Mouse (Mus musculus) hematopoietic stem cell, adult 5-6 weeks (primary cell): ENCODE measurements around the gene Hoxc6. TPM values are rescaled to one million over a fixed set of nuclear protein-coding genes. Genes with fewer than 3 reads are reported as not detected.
A peak's percentile ranks its signal among the peaks of the same experiment; 100 is the strongest.

ENCODE experiments used
- ATAC-seq, 2 experiments: fragments of 125-278 bp in 1 of 2; replicated peaks in 1 of 2; 2 replicates each; pipeline ENCODE4 v1.8.0; 2016 to 2017; ENCODE audit warnings: inconsistent platforms in 2 of 2, mild to moderate bottlenecking in 2 of 2, moderate number of reproducible peaks in 2 of 2, low read depth in 1 of 2, moderate TSS enrichment in 1 of 2; ENCODE audit not compliant: low FRiP score in 2 of 2, poor library complexity in 2 of 2, severe bottlenecking in 2 of 2, insufficient read depth in 1 of 2, low TSS enrichment in 1 of 2
- total RNA-seq: library from RNA; stranded (forward); fragments of 172-1452, 232-1000 nt; gene quantifications from 2 replicates; pipeline ENCODE4 v1.2.3, GENCODE M21; 2017

Gene Hoxc6
- total RNA-seq, 1 experiment from 2014 or later, result not detected

GRCm38 (mm10) chr15:103020899-103021418 is 22.9 kb downstream of the Hoxc6 start:
- no peak for ATAC-seq

GRCm38 (mm10) chr15:103021544-103021943 is 23.5 kb downstream of the Hoxc6 start:
- no peak for ATAC-seq

GRCm38 (mm10) chr15:103024131-103024530 is 26.1 kb downstream of the Hoxc6 start:
- ATAC-seq, result no peak

- no peak for ATAC-seq
Measured at GRCm38 (mm10) chr15:103027266-103028235, 29.5 kb downstream of the Hoxc6 start.

- ATAC-seq, result no peak
Measured at GRCm38 (mm10) chr15:103028916-103029512, 31.0 kb downstream of the Hoxc6 start.

GRCm38 (mm10) chr15:103030142-103030541 is 32.1 kb downstream of the Hoxc6 start:
- no peak for ATAC-seq

GRCm38 (mm10) chr15:103032167-103032566 is 34.1 kb downstream of the Hoxc6 start:
- ATAC-seq, result no peak

- no peak for ATAC-seq
Measured at GRCm38 (mm10) chr15:103032646-103033575, 34.9 kb downstream of the Hoxc6 start.

- peak; percentile 36 to 47; a peak in 2 of 4 replicates for ATAC-seq
Measured at GRCm38 (mm10) chr15:103034043-103034806, 36.2 kb downstream of the Hoxc6 start.

GRCm38 (mm10) chr15:103034807-103035547 is 36.9 kb downstream of the Hoxc6 start:
- ATAC-seq, result no peak

- ATAC-seq, result no peak
Measured at GRCm38 (mm10) chr15:103035548-103035881, 37.5 kb downstream of the Hoxc6 start.

- no peak for ATAC-seq
Measured at GRCm38 (mm10) chr15:103037579-103037978, 39.5 kb downstream of the Hoxc6 start.

GRCm38 (mm10) chr15:103038701-103039480 is 40.8 kb downstream of the Hoxc6 start:
- ATAC-seq, result no peak

GRCm38 (mm10) chr15:103039609-103040008 is 41.6 kb downstream of the Hoxc6 start:
- no peak for ATAC-seq

- ATAC-seq, result no peak
Measured at GRCm38 (mm10) chr15:103040601-103041000, 42.5 kb downstream of the Hoxc6 start.
